Mouse (Mus musculus): ENCODE data around the gene Mpdu1. TPM values are rescaled to one million over a fixed set of nuclear protein-coding genes. Genes with fewer than 3 reads are reported as not detected.

Mpdu1 gene
- polyA plus RNA-seq, 1 experiment from 2014 or later: 35.1 TPM

DNA sequence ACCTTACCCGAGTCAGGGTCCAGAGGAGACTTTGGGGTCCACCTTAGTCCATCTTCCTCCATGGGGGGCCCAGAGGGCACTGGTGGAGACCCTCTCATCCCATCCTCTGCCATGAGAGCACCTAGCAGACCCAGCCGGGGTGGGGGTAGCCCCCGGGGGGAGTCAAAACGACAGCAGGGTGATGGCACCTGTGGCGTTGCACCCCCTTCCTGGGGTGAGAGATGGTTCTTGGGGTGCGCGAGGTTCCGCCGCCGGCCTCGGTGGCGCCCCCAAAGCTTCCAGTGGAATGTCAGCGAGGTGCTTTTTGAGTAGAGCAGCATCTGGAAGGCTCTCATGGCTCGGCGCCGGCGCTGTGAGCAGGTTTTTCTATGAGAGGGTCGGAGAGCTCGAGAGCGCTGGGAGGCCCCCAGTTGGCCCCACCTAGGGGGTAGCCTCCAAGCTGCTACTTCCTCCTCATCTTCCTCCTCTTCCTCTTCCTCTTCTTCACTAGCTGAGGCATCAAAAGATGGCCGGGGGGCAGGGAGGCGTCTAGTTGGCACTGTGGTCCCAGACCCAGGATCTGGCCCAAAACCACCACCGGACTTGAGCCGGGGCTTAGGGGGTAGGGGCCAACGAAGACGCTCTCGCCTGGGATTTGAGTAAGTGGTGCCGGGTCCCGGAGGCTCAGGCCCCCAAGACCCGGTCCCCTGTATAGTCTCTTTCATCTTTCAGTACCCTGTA is 17.9 kb upstream of the Mpdu1 start:
- 91% methylated on average over 30 of the region's 30 CpGs for WGBS (ENCODE audit: insufficient replicate concordance)
- Histone ChIP-seq H3K27me3 (ENCODE audit: control insufficient read depth, insufficient read depth, low read length) (no peaks in the 10 kb centered on the region; the same call in 1 of the 2 replicates), H3K4me3 (ENCODE audit: low read depth, low read length) (peak overlapping the region; percentile 80), H3K9me3 (replicated peaks; ENCODE audit: control insufficient read depth, low read length) (no peaks in the 10 kb centered on the region), H3K36me3 (ENCODE audit: control insufficient read depth, insufficient read depth, low read length) (peaks cover 21% of the 10 kb centered on the region), H3K27ac (ENCODE audit: low read depth, low read length) (no peak overlapping the region), H3K4me1 (ENCODE audit: control insufficient read depth, insufficient read depth, low read length) (peaks cover 17% of the 10 kb centered on the region), H3K4me2 (peak overlapping the region; percentile 96), H3K9ac (ENCODE audit: low read depth, low read length) (peak overlapping the region; percentile 84)
- ATAC-seq (replicated peaks; ENCODE audit: insufficient number of reproducible peaks, low FRiP score, low TSS enrichment): no peak

DNA sequence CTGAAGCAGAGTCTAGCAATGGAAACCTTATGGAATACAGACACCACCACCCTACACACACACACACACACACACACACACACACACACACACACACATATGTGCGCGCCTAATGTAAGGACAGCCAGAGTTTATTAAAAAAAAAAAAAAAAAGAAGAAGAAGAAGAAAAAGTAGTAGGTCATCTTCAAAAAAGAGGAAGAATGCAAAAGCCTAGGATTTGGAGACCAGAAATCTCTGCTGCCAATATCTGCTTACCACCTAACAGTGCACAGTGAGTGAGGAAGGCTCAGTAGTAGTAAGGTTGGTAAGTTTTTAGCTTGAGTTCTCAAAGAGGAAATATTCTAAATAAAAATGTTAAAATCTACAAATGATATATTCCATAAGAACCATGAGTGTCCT is 16.7 kb upstream of the Mpdu1 start:
- Histone ChIP-seq H3K27me3 (ENCODE audit: control insufficient read depth, insufficient read depth, low read length) (no peaks in the 10 kb centered on the region), H3K4me1 (ENCODE audit: control insufficient read depth, insufficient read depth, low read length) (peaks cover 17% of the 10 kb centered on the region), H3K27ac (ENCODE audit: low read depth, low read length) (no peak overlapping the region), H3K9me3 (replicated peaks; ENCODE audit: control insufficient read depth, low read length) (no peaks in the 10 kb centered on the region), H3K4me3 (ENCODE audit: low read depth, low read length) (no peak overlapping the region), H3K36me3 (ENCODE audit: control insufficient read depth, insufficient read depth, low read length) (peaks cover 30% of the 10 kb centered on the region), H3K9ac (ENCODE audit: low read depth, low read length) (no peak overlapping the region), H3K4me2 (no peak overlapping the region)
- no peak for ATAC-seq (replicated peaks; ENCODE audit: insufficient number of reproducible peaks, low FRiP score, low TSS enrichment)
- 94% methylated on average over 2 of the region's 2 CpGs for WGBS (ENCODE audit: insufficient replicate concordance)

DNA sequence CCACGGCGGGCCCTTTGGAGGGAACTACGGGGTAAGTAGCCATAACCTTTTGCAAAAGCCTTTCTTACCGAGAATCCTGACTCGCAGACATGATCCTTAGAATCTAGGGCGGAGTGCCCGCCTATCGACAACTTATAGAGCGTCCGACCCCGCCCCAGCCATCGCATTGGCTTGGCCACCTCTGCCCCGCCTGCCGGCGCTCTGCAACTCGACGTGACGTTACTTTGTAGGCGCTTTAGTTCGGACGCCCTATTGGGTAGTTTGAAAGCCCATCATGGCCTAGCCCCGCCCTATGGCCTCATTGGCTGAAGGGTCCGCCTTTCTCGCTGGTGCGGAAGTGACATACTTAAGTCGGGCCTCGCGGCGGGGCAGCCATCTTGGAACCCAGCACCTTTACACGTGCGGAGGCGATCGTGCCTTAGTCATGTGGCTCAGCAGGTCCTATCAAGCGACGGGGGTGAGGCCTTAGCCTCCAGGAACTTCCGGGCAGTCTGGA is 9.8 kb upstream of the Mpdu1 start, which contains the start of gene Eif4a1:
Gene Eif4a1, minus strand, starts transcription at position 213 of the 496 bp plus-strand sequence.
- H3K36me3 ChIP-seq (ENCODE audit: control insufficient read depth, insufficient read depth, low read length): peaks cover 58% of the 10 kb centered on the region
- ATAC-seq (replicated peaks; ENCODE audit: insufficient number of reproducible peaks, low FRiP score, low TSS enrichment): peak; percentile 97
- whole genome bisulfite sequencing (ENCODE audit: insufficient replicate concordance): under 1% methylated on average over 36 of the region's 36 CpGs

DNA sequence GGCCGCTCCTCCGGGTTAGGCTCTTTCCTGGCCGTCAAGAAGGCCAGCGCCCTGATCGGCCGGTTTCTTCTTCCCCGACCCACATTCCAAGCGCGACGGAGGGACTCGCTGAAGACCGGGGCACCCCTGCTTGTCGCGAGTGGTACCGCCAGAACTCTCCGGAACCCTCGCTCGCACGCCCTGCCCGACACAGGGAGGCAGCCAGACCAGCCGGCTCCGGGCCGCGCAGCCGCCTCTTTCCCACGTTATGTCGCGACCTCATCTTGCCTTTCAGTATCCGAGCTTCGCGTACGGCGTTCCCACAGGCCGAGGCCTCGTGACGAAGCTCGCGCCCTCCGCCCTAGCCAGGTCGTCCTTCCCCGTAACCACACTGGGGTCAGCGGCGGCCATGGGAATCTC is 9.3 kb upstream of the Mpdu1 start:
- Histone ChIP-seq H3K36me3 (ENCODE audit: control insufficient read depth, insufficient read depth, low read length) (peaks cover 58% of the 10 kb centered on the region), H3K4me3 (ENCODE audit: low read depth, low read length) (peak overlapping the region; percentile 100), H3K27ac (ENCODE audit: low read depth, low read length) (peak overlapping the region; percentile 99), H3K4me2 (peak overlapping the region; percentile 84), H3K9ac (ENCODE audit: low read depth, low read length) (peak overlapping the region; percentile 100), H3K27me3 (ENCODE audit: control insufficient read depth, insufficient read depth, low read length) (no peaks in the 10 kb centered on the region), H3K9me3 (replicated peaks; ENCODE audit: control insufficient read depth, low read length) (no peaks in the 10 kb centered on the region), H3K4me1 (ENCODE audit: control insufficient read depth, insufficient read depth, low read length) (peaks cover 8% of the 10 kb centered on the region; the same call in 1 of the 2 replicates)
- 0 out of 2 replicates have a peak, but pooled peaks have one; percentile 17 for ATAC-seq (replicated peaks; ENCODE audit: insufficient number of reproducible peaks, low FRiP score, low TSS enrichment)
- WGBS (ENCODE audit: insufficient replicate concordance): under 1% methylated on average over 43 of the region's 43 CpGs

More for the DNA sequence above, 9.8 kb upstream of the Mpdu1 start, which contains the start of gene Eif4a1:
- peak within 1 kb of the TSS; percentile 84 for H3K4me2 ChIP-seq
- H3K27me3 ChIP-seq (ENCODE audit: control insufficient read depth, insufficient read depth, low read length): no peaks in the 10 kb centered on the region
- peaks cover 8% of the 10 kb centered on the region; the same call in 1 of the 2 replicates for H3K4me1 ChIP-seq (ENCODE audit: control insufficient read depth, insufficient read depth, low read length)
- peak within 1 kb of the TSS; percentile 99 for H3K27ac ChIP-seq (ENCODE audit: low read depth, low read length)
- no peaks in the 10 kb centered on the region for H3K9me3 ChIP-seq (replicated peaks; ENCODE audit: control insufficient read depth, low read length)
- peak within 1 kb of the TSS; percentile 100 for H3K4me3 ChIP-seq (ENCODE audit: low read depth, low read length)
- H3K9ac ChIP-seq (ENCODE audit: low read depth, low read length): peak within 1 kb of the TSS; percentile 100

DNA sequence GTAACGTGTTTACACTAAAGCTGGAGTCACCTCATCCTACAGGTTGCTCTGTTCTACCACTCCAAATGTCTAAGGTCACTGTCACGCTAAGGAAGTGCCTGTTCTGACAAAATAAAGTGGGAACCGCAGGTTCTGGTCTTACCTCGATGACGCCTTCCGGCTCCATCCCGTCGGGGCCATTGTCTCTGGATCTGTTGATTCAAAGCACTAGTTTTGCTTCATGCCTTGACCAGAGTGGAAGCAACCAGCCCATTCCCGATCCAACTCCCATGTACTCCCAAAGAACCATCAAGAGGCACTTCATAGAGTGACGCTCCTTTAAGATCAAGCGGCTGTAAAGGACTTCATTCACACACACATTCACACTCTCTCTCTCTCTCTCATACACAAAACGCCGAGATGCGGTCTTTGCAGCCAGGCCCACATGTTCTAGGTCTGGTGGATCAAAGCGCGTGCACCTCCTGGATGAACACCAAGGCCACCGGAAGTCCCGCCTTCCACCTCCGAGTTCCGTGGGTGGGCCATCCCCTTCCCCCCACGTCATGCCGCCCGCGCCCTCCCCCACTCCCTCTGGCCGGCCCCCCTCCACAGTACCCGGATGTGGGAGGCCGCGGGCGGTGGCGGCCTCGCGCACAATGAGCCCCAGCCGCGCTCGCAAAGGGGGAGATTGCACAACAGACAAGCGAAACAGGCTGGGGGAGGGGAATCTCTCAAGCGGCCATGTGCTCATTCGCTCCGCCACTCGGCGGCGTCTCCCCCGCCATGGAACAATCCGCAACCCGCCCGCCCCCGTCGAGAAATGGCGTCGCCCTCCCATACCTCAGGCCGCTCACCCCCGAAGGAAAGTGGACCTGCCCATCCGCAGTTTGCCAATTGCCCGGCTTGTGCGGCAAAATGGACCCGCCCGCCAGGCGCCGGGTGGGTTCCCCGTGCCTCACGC is 8.6 kb upstream of the Mpdu1 start:
- Histone ChIP-seq H3K4me3 (ENCODE audit: low read depth, low read length) (peak overlapping the region; percentile 100), H3K27ac (ENCODE audit: low read depth, low read length) (peak overlapping the region; percentile 99), H3K4me2 (peak overlapping the region; percentile 84), H3K4me1 (ENCODE audit: control insufficient read depth, insufficient read depth, low read length) (peaks cover 8% of the 10 kb centered on the region; the same call in 1 of the 2 replicates), H3K27me3 (ENCODE audit: control insufficient read depth, insufficient read depth, low read length) (no peaks in the 10 kb centered on the region), H3K9ac (ENCODE audit: low read depth, low read length) (peak overlapping the region; percentile 100), H3K36me3 (ENCODE audit: control insufficient read depth, insufficient read depth, low read length) (peaks cover 56% of the 10 kb centered on the region), H3K9me3 (replicated peaks; ENCODE audit: control insufficient read depth, low read length) (no peaks in the 10 kb centered on the region)
- WGBS (ENCODE audit: insufficient replicate concordance): under 1% methylated on average over 61 of the region's 61 CpGs
- ATAC-seq (replicated peaks; ENCODE audit: insufficient number of reproducible peaks, low FRiP score, low TSS enrichment): peak; percentile 69

DNA sequence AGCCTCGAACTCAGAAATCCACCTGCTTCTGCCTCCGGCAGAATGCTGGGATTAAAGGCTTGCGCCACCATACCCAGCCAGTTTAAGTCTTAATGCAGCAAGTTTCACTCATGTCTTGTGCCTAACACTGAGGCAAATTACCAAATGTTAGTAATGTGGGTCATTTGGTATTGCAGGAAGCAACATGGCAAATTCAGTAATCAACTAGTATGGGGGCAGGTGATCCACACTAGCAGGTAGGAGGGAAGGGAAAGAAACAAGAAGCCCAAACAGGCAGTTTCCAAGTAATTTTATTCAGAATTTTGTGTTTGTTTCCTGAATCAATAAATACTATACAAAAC is 4.2 kb upstream of the Mpdu1 start:
- whole genome bisulfite sequencing (ENCODE audit: insufficient replicate concordance): 87% methylated on average over 3 of the region's 3 CpGs
- ATAC-seq (replicated peaks; ENCODE audit: insufficient number of reproducible peaks, low FRiP score, low TSS enrichment): no peak
- H3K36me3 ChIP-seq (ENCODE audit: control insufficient read depth, insufficient read depth, low read length): peaks cover 41% of the 10 kb centered on the region

DNA sequence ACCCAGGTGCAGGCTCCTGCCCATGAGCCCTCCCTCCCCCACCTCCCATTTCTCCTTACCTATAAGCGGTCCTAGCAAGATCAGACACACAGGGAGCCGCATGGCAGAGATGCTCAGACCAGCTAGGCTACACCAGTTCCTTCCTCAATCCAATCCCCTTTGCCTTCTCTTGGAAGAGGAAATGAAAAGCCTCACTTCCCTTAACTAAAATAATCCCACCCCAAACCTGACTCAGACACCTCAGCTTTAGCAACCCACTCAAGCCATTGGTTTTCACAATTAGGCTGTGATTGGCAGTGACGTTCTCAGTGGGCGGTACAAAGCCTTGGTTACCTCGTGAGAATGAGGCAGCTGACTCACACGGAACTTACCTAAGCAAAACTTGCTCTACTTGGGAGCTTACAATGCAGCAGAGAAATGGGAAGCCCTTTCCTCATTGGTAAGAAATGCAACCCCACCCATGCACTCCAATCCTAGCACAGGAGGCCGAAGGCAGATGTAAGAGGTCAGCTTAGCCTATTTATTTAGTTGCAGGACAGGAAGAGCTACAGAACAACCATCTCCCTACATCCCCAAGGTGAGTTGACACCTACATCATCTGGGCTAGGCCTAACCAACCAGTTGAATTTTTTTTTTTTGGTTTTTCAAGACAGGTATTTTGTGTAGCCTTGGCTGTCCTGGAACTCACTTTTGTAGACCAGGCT is 3.7 kb upstream of the Mpdu1 start, which contains the start of gene Cd68:
Gene Cd68, minus strand, starts transcription at position 193 of the 704 bp plus-strand sequence.
- no peaks in the 10 kb centered on the region for H3K9me3 ChIP-seq (replicated peaks; ENCODE audit: control insufficient read depth, low read length)
- no peak within 1 kb of the TSS for H3K9ac ChIP-seq (ENCODE audit: low read depth, low read length)
- H3K27ac ChIP-seq (ENCODE audit: low read depth, low read length): no peak within 1 kb of the TSS; the same call in 1 of the 2 replicates
- H3K4me1 ChIP-seq (ENCODE audit: control insufficient read depth, insufficient read depth, low read length): peaks cover 22% of the 10 kb centered on the region
- H3K4me2 ChIP-seq: no peak within 1 kb of the TSS
- H3K27me3 ChIP-seq (ENCODE audit: control insufficient read depth, insufficient read depth, low read length): no peaks in the 10 kb centered on the region
- H3K36me3 ChIP-seq (ENCODE audit: control insufficient read depth, insufficient read depth, low read length): peaks cover 41% of the 10 kb centered on the region
- WGBS (ENCODE audit: insufficient replicate concordance): 34% methylated on average over 7 of the region's 7 CpGs
- no peak for ATAC-seq (replicated peaks; ENCODE audit: insufficient number of reproducible peaks, low FRiP score, low TSS enrichment)
- H3K4me3 ChIP-seq (ENCODE audit: low read depth, low read length): no peak within 1 kb of the TSS

More for the DNA sequence above, 4.2 kb upstream of the Mpdu1 start:
- Histone ChIP-seq H3K4me2 (no peak overlapping the region), H3K27ac (ENCODE audit: low read depth, low read length) (no peak overlapping the region), H3K4me1 (ENCODE audit: control insufficient read depth, insufficient read depth, low read length) (peaks cover 18% of the 10 kb centered on the region), H3K27me3 (ENCODE audit: control insufficient read depth, insufficient read depth, low read length) (no peaks in the 10 kb centered on the region), H3K4me3 (ENCODE audit: low read depth, low read length) (no peak overlapping the region), H3K9ac (ENCODE audit: low read depth, low read length) (no peak overlapping the region), H3K9me3 (replicated peaks; ENCODE audit: control insufficient read depth, low read length) (no peaks in the 10 kb centered on the region)

DNA sequence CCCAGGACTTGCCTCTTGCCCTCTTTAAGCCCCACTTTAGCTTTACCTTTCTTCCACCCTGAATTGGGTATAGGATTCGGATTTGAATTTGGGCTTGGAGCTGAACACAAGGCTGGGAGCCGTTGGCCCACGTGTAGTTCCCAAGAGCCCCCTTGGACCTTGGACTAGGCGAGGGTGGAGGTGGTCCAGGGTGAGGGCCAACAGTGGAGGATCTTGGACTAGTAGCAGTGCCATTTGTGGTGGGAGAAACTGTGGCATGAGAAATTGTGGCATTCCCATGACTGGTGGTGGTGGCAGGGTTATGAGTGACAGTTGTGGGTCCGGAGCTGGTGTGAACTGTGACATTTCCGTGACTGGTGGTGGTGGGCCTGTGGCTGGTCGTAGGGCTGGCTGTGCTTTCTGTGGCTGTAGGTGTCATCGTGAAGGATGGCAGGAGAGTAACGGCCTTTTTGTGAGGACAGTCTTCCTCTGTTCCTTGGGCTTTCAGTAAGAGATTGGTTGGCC is 3.1 kb upstream of the Mpdu1 start:
- Histone ChIP-seq H3K27ac (ENCODE audit: low read depth, low read length) (no peak overlapping the region), H3K4me3 (ENCODE audit: low read depth, low read length) (no peak overlapping the region), H3K36me3 (ENCODE audit: control insufficient read depth, insufficient read depth, low read length) (peaks cover 37% of the 10 kb centered on the region), H3K4me1 (ENCODE audit: control insufficient read depth, insufficient read depth, low read length) (peaks cover 27% of the 10 kb centered on the region), H3K4me2 (no peak overlapping the region), H3K9ac (ENCODE audit: low read depth, low read length) (no peak overlapping the region), H3K9me3 (replicated peaks; ENCODE audit: control insufficient read depth, low read length) (no peaks in the 10 kb centered on the region), H3K27me3 (ENCODE audit: control insufficient read depth, insufficient read depth, low read length) (no peaks in the 10 kb centered on the region)
- no peak for ATAC-seq (replicated peaks; ENCODE audit: insufficient number of reproducible peaks, low FRiP score, low TSS enrichment)
- WGBS (ENCODE audit: insufficient replicate concordance): 80% methylated on average over 9 of the region's 9 CpGs

Data from heart, embryonic 11.5 days (tissue).